Mouse (Mus musculus): ENCODE results near the gene Ranbp3l.

DNA sequence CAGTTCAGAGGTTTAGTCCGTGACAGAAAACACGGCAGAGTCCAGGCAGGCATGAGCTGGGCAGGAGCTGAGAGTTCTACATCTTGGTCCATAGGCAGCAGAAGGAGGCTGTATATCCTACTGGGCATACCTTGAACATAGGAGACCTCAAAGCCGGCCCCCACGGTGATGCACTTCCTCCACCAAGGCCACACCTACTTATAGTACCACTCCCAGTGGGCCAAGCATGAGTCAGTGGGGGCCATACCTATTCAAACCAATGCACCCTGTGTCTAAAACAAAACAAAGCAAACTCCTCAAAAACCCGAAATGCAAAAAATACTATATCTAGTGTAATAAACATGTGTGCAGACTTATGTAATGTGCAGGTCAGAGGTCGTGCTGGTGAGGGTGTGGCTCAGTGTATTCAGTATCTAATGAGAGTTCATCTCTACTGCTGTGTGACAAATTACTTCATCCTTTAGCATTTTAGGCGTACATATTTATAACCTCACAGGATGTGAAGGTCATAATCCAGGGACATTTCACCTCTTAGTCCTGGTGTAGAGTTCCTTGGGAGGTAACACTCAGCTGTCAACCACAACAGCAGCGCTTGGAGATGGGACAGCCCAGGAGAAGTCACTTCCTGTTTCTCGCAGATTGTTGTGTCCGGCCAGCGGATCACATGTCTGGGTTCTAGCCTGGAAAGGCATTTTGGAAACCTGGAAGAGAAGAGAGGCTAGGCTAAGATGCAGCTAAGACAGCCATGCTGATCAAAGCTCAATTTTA, 126.0 kb downstream of the Ranbp3l start:
- TF ChIP-seq CTCF (IDR thresholded peaks at IDR 0.05; ENCODE audit: low read depth) = no peak
- TF ChIP-seq EP300 (optimal IDR thresholded peaks at IDR 0.05) = no peak
